Mouse (Mus musculus) liver, adult 2 months (tissue): Measurements from ENCODE around the gene Rnf185.

Source experiments
- CTCF ChIP-seq: fragments of 200-500 bp; IDR thresholded peaks from 2 replicates; pipeline ENCODE4 v1.5.1; 2011; ENCODE audit warnings: low read depth, low read length, control low read depth
- POLR2A ChIP-seq: fragments of 200-500 bp; IDR thresholded peaks from 2 replicates; pipeline ENCODE4 v1.6.1; 2011; ENCODE audit warnings: low read length, control low read depth; ENCODE audit not compliant: insufficient read depth; ENCODE audit errors: extremely low read depth

- TF ChIP-seq POLR2A, result peak; percentile 47; the same call in 1 of the 2 replicates
- TF ChIP-seq CTCF, result peak; percentile 86
These were observed 43.0 kb downstream of the Rnf185 start, which contains the start of gene Limk2 for GRCm38 (mm10) chr11:3408997-3409732.
